Comparison of ENCODE assay signal across 28 mouse cellular contexts in genomic region chr1:124429583-124429982, GRCm38 (mm10).
DNase-seq lines count a peak whose midpoint lies in the region; ATAC-seq and TF ChIP-seq lines count a peak whose summit lies in the region.
"Had no signal": no experiment of that assay in that cellular context is flagged by ENCODE, and none has a peak within 500 bp of the region (broad histone marks: within the 10 kb centered on the region; RNA-seq: fewer than 3 reads in every experiment).

No protein-coding gene starts in this region.

- no peak overlapping the region for H3K27ac ChIP-seq in forebrain, embryonic 14.5 days (ENCODE audit: low read depth, low read length)
- H3K27ac ChIP-seq in forebrain, embryonic 12.5 days = no peak overlapping the region
- H3K27ac ChIP-seq in forebrain, postnatal 0 days (ENCODE audit: low read depth, low read length) = no peak overlapping the region
- no peak overlapping the region for H3K27ac ChIP-seq in forebrain, embryonic 11.5 days (ENCODE audit: low read depth, low read length)
- no peak overlapping the region for H3K27ac ChIP-seq in midbrain, embryonic 14.5 days (replicated peaks; ENCODE audit: low read depth, low read length)
- H3K27ac ChIP-seq in midbrain, embryonic 16.5 days (ENCODE audit: low read length) = no peak overlapping the region
- H3K27ac ChIP-seq: embryonic facial prominence, embryonic 13.5 days; embryonic facial prominence, embryonic 15.5 days; forebrain, embryonic 10.5 days had no signal

- no peak overlapping the region for H3K9ac ChIP-seq in forebrain, embryonic 14.5 days (ENCODE audit: low read length)
- H3K9ac ChIP-seq in forebrain, embryonic 12.5 days = no peak overlapping the region
- no peak overlapping the region for H3K9ac ChIP-seq in forebrain, postnatal 0 days
- no peak overlapping the region for H3K9ac ChIP-seq in forebrain, embryonic 11.5 days (ENCODE audit: low read length)
- H3K9ac ChIP-seq in midbrain, embryonic 14.5 days (replicated peaks; ENCODE audit: low read length) = no peak overlapping the region
- H3K9ac ChIP-seq in midbrain, embryonic 16.5 days (ENCODE audit: low read depth, low read length) = no peak overlapping the region
- H3K9ac ChIP-seq: embryonic facial prominence, embryonic 13.5 days; embryonic facial prominence, embryonic 15.5 days had no signal

- no peak overlapping the region for H3K4me2 ChIP-seq in forebrain, embryonic 14.5 days (ENCODE audit: low read length)
- no peak overlapping the region for H3K4me2 ChIP-seq in forebrain, embryonic 12.5 days
- no peak overlapping the region for H3K4me2 ChIP-seq in forebrain, postnatal 0 days (ENCODE audit: low read depth)
- no peak overlapping the region for H3K4me2 ChIP-seq in forebrain, embryonic 11.5 days (ENCODE audit: low read depth, low read length, severe bottlenecking)
- no peak overlapping the region for H3K4me2 ChIP-seq in midbrain, embryonic 14.5 days (ENCODE audit: low read length)
- no peak overlapping the region for H3K4me2 ChIP-seq in midbrain, embryonic 16.5 days (ENCODE audit: low read length)
- H3K4me2 ChIP-seq: embryonic facial prominence, embryonic 13.5 days; embryonic facial prominence, embryonic 15.5 days had no signal

- no peaks in the 10 kb centered on the region for H3K4me1 ChIP-seq in forebrain, embryonic 14.5 days (ENCODE audit: control insufficient read depth, insufficient read depth, low read length)
- H3K4me1 ChIP-seq in forebrain, embryonic 12.5 days = no peaks in the 10 kb centered on the region
- H3K4me1 ChIP-seq in forebrain, postnatal 0 days (ENCODE audit: insufficient read depth) = no peaks in the 10 kb centered on the region
- no peaks in the 10 kb centered on the region for H3K4me1 ChIP-seq in forebrain, embryonic 11.5 days (replicated peaks; ENCODE audit: control insufficient read depth, insufficient read depth, low read length)
- no peaks in the 10 kb centered on the region for H3K4me1 ChIP-seq in midbrain, embryonic 14.5 days (ENCODE audit: control insufficient read depth, insufficient read depth, low read length)
- H3K4me1 ChIP-seq in midbrain, embryonic 16.5 days (ENCODE audit: control insufficient read depth, insufficient read depth, low read length) = no peaks in the 10 kb centered on the region
- H3K4me1 ChIP-seq: embryonic facial prominence, embryonic 13.5 days; embryonic facial prominence, embryonic 15.5 days; forebrain, embryonic 10.5 days had no signal

- WGBS in forebrain, embryonic 14.5 days = 80% methylated on average over 4 of the region's 4 CpGs
- 85% methylated on average over 4 of the region's 4 CpGs for WGBS in forebrain, embryonic 12.5 days
- WGBS in forebrain, postnatal 0 days = 72% methylated on average over 4 of the region's 4 CpGs
- WGBS in forebrain, embryonic 11.5 days = 90% methylated on average over 4 of the region's 4 CpGs
- WGBS in midbrain, embryonic 14.5 days = 71% methylated on average over 4 of the region's 4 CpGs
- WGBS in midbrain, embryonic 16.5 days = 63% methylated on average over 4 of the region's 4 CpGs

- peak; percentile 13 for DNase-seq in forebrain, embryonic 14.5 days (ENCODE audit: low spot score)
- no peak for DNase-seq in forebrain, postnatal 0 days
- no peak for DNase-seq in forebrain, embryonic 11.5 days (ENCODE audit: low spot score)
- DNase-seq in midbrain, embryonic 14.5 days = peak; percentile 25
- DNase-seq in retina, embryonic 14.5 days (ENCODE audit: low spot score) = peak; percentile 1
- DNase-seq in retina, postnatal 1 day = no peak
- DNase-seq: adrenal gland, adult 8-10 months; adrenal gland, postnatal 14 days; adrenal gland, postnatal 36 days; B cell, adult 2 months; cerebellum, adult 11 months; cerebellum, adult 18-20 months; cerebellum, adult 8-10 months; cerebellum, adult 9-11 months; cerebellum, postnatal 14 days; cerebellum, postnatal 36 days; embryo, embryonic 11 days had no signal

- ATAC-seq in forebrain, embryonic 14.5 days = no peak
- no peak for ATAC-seq in forebrain, embryonic 12.5 days (ENCODE audit: low FRiP score)
- peak; percentile 20; the same call in 1 of the 2 replicates for ATAC-seq in forebrain, postnatal 0 days
- no peak for ATAC-seq in forebrain, embryonic 11.5 days (replicated peaks; ENCODE audit: low FRiP score)
- ATAC-seq in midbrain, embryonic 14.5 days (ENCODE audit: low FRiP score, low TSS enrichment) = no peak
- ATAC-seq in midbrain, embryonic 16.5 days = no peak
- ATAC-seq: activated CD4-positive, CD25-positive, alpha-beta regulatory T cell, adult 4 months; CD4-positive, CD25-positive, alpha-beta regulatory T cell, adult 4 months; Patski had no signal

- no peak for TF ChIP-seq CTCF in forebrain, postnatal 0 days (IDR thresholded peaks at IDR 0.05; ENCODE audit: low read depth)

- no peak overlapping the region for H3K4me3 ChIP-seq in forebrain, embryonic 14.5 days (ENCODE audit: low read depth, low read length)
- H3K4me3 ChIP-seq in forebrain, embryonic 12.5 days (replicated peaks) = no peak overlapping the region
- no peak overlapping the region for H3K4me3 ChIP-seq in forebrain, postnatal 0 days (ENCODE audit: low read depth, low read length)
- H3K4me3 ChIP-seq in forebrain, embryonic 11.5 days (ENCODE audit: low read depth, low read length) = no peak overlapping the region
- H3K4me3 ChIP-seq in midbrain, embryonic 14.5 days (replicated peaks; ENCODE audit: low read depth, low read length) = no peak overlapping the region
- H3K4me3 ChIP-seq in midbrain, embryonic 16.5 days (ENCODE audit: low read depth, low read length) = no peak overlapping the region
- H3K4me3 ChIP-seq: embryonic facial prominence, embryonic 13.5 days; embryonic facial prominence, embryonic 15.5 days; erythroblast, embryonic 14.5 days; forebrain, embryonic 10.5 days had no signal

- H3K9me3 ChIP-seq in forebrain, embryonic 14.5 days (replicated peaks; ENCODE audit: control insufficient read depth, low read length) = no peaks in the 10 kb centered on the region
- H3K9me3 ChIP-seq in forebrain, embryonic 12.5 days = no peaks in the 10 kb centered on the region
- 0 out of 2 replicates have a peak, but pooled peaks cover 5% of the 10 kb centered on the region for H3K9me3 ChIP-seq in forebrain, postnatal 0 days (ENCODE audit: low read length)
- H3K9me3 ChIP-seq in forebrain, embryonic 11.5 days (ENCODE audit: control insufficient read depth, low read length) = no peaks in the 10 kb centered on the region
- no peaks in the 10 kb centered on the region for H3K9me3 ChIP-seq in midbrain, embryonic 14.5 days (ENCODE audit: control insufficient read depth, low read length)
- H3K9me3 ChIP-seq in midbrain, embryonic 16.5 days (replicated peaks; ENCODE audit: control insufficient read depth, low read length, poor library complexity, severe bottlenecking) = no peaks in the 10 kb centered on the region
- H3K9me3 ChIP-seq: embryonic facial prominence, embryonic 13.5 days; embryonic facial prominence, embryonic 15.5 days; forebrain, embryonic 10.5 days had no signal

- no peaks in the 10 kb centered on the region for H3K27me3 ChIP-seq in forebrain, embryonic 14.5 days (replicated peaks; ENCODE audit: control insufficient read depth, insufficient read depth, low read length)
- H3K27me3 ChIP-seq in forebrain, embryonic 12.5 days = no peaks in the 10 kb centered on the region
- H3K27me3 ChIP-seq in forebrain, postnatal 0 days (ENCODE audit: insufficient read depth, low read length) = no peaks in the 10 kb centered on the region
- H3K27me3 ChIP-seq in forebrain, embryonic 11.5 days (ENCODE audit: control insufficient read depth, insufficient read depth, low read length) = no peaks in the 10 kb centered on the region
- no peaks in the 10 kb centered on the region for H3K27me3 ChIP-seq in midbrain, embryonic 14.5 days (ENCODE audit: control insufficient read depth, insufficient read depth, low read length)
- H3K27me3 ChIP-seq in midbrain, embryonic 16.5 days (ENCODE audit: control insufficient read depth, insufficient read depth, low read depth, low read length) = no peaks in the 10 kb centered on the region
- H3K27me3 ChIP-seq: CH12.LX; embryonic facial prominence, embryonic 13.5 days; embryonic facial prominence, embryonic 15.5 days; Patski had no signal

- no peaks in the 10 kb centered on the region for H3K36me3 ChIP-seq in forebrain, embryonic 14.5 days (ENCODE audit: control insufficient read depth, insufficient read depth, low read length)
- no peaks in the 10 kb centered on the region for H3K36me3 ChIP-seq in forebrain, embryonic 12.5 days (replicated peaks)
- no peaks in the 10 kb centered on the region for H3K36me3 ChIP-seq in forebrain, postnatal 0 days (ENCODE audit: insufficient read depth)
- H3K36me3 ChIP-seq in forebrain, embryonic 11.5 days (ENCODE audit: control insufficient read depth, insufficient read depth, low read length) = no peaks in the 10 kb centered on the region
- no peaks in the 10 kb centered on the region for H3K36me3 ChIP-seq in midbrain, embryonic 14.5 days (ENCODE audit: control insufficient read depth, insufficient read depth, low read length)
- no peaks in the 10 kb centered on the region for H3K36me3 ChIP-seq in midbrain, embryonic 16.5 days (ENCODE audit: control insufficient read depth, insufficient read depth, low read length)
- H3K36me3 ChIP-seq: embryonic facial prominence, embryonic 13.5 days; embryonic facial prominence, embryonic 15.5 days; forebrain, embryonic 10.5 days; G1E had no signal

Comparison
In these comparisons a context has a peak if more than half of its experiments do, and no peak if none do; other contexts are left out.
1. DNase-seq: peak in forebrain, embryonic 14.5 days (single experiment), midbrain, embryonic 14.5 days (single experiment) and retina, embryonic 14.5 days (single experiment); none in forebrain, postnatal 0 days (single experiment), forebrain, embryonic 11.5 days (single experiment) and retina, postnatal 1 day (single experiment).